Mouse (Mus musculus): Measurements from ENCODE around the gene Muc2. TPM values are rescaled to one million over a fixed set of nuclear protein-coding genes. Genes with fewer than 3 reads are reported as not detected.

Muc2 gene
- polyA plus RNA-seq, 3 experiments from 2014 or later = not detected

GRCm38 (mm10) chr7:141770988-141771387 is 80.8 kb downstream of the Muc2 start:
- no peak for ATAC-seq

GRCm38 (mm10) chr7:141772058-141772557 is 82.0 kb downstream of the Muc2 start:
- no peak for ATAC-seq

GRCm38 (mm10) chr7:141774855-141775254 is 84.7 kb downstream of the Muc2 start:
- no peak for ATAC-seq

GRCm38 (mm10) chr7:141776199-141776598 is 86.1 kb downstream of the Muc2 start:
- no peak for ATAC-seq

- ATAC-seq = no peak
Measured at GRCm38 (mm10) chr7:141788677-141789452, 98.7 kb downstream of the Muc2 start, which contains the start of gene Muc5ac. Muc5ac (plus strand) TSS chr7:141788972.

- no peak for ATAC-seq
Measured at GRCm38 (mm10) chr7:141794251-141794650, 104.1 kb downstream of the Muc2 start.

GRCm38 (mm10) chr7:141803206-141803605 is 113.1 kb downstream of the Muc2 start:
- ATAC-seq = no peak

Other genes with a start within 250 kb of the Muc2 start
- gene Pidd1, start 246.3 kb upstream of the Muc2 start, polyA plus RNA-seq (2017; shearing (Covaris generic)) = 10 to 100 TPM in 2 of 3 experiments, 1 to 10 TPM in 1; 5.8 to 11.5 (median 10.3) TPM
- gene Rplp2, start 243.0 kb upstream of the Muc2 start, polyA plus RNA-seq (2017; shearing (Covaris generic)) = 1,000 to 10,000 TPM; 2,239 to 3,896 (median 3,389) TPM
- 10 to 100 TPM; 49.4 to 68.0 (median 63.9) TPM for gene Pnpla2, start 235.1 kb upstream of the Muc2 start, polyA plus RNA-seq (2017; shearing (Covaris generic))
- not detected for gene Cracr2b, start 229.2 kb upstream of the Muc2 start, polyA plus RNA-seq (2017; shearing (Covaris generic))
- 1 to 10 TPM; 6.0 to 8.7 (median 8.5) TPM for gene Cd151, start 222.9 kb upstream of the Muc2 start, polyA plus RNA-seq (2017; shearing (Covaris generic))
- gene Polr2l, start 215.2 kb upstream of the Muc2 start, polyA plus RNA-seq (2017; shearing (Covaris generic)) = 10 to 100 TPM; 15.7 to 24.9 (median 19.9) TPM
- gene Tspan4, start 215.1 kb upstream of the Muc2 start, polyA plus RNA-seq (2017; shearing (Covaris generic)) = 1 to 10 TPM; 1.8 to 3.0 (median 2.4) TPM
- 10 to 100 TPM; 13.2 to 23.6 (median 14.6) TPM for gene Chid1, start 150.5 kb upstream of the Muc2 start, polyA plus RNA-seq (2017; shearing (Covaris generic))
- 10 to 100 TPM; 12.5 to 16.5 (median 13.6) TPM for gene Ap2a2, start 128.2 kb upstream of the Muc2 start, polyA plus RNA-seq (2017; shearing (Covaris generic))
- gene Muc6, start 35.0 kb upstream of the Muc2 start, polyA plus RNA-seq (2017; shearing (Covaris generic)) = under 1 TPM; 0.31 to 0.64 (median 0.57) TPM
- not detected for gene Muc5ac, start 98.6 kb downstream of the Muc2 start, polyA plus RNA-seq (2017; shearing (Covaris generic))
- not detected for gene Muc5b, start 148.7 kb downstream of the Muc2 start, polyA plus RNA-seq (2017; shearing (Covaris generic))
- gene Tollip, start 228.2 kb downstream of the Muc2 start, polyA plus RNA-seq (2017; shearing (Covaris generic)) = 10 to 100 TPM; 22.0 to 25.8 (median 24.5) TPM

Data from inflammation-experienced regulatory T-cells, adult 6 months (primary cell).